Mouse (Mus musculus) regulatory T cell (primary cell): ENCODE data around the gene Krtap11-1.

Source experiments
- in situ Hi-C: fragments of 300-600 bp; cut with MboI, MseI; formaldehyde crosslinking; loops from one replicate; pipeline ENCODE4 v1.15.1; 2025; ENCODE audit warnings: high pct_unique_total_duplicates

The Krtap11-1 gene

DNA sequence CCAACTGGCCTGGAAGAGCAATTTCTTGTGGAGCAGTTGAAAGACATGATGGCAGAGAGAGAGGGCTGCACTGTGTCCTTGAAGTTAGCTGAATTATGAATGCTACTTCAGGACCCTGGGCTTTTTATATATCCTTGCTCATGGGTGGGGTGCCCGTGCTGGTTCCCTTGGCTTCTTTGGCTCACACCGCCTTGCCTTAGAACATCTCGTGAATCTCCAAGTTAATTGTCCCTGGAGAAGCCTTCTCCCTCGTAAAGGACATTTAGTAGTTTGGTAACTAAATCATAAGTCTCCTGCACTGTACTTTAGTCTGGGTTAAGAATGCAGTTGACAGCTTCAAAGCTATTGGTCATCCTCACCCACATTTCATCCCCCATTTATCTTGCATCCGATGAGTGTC, at the start of gene Krtap11-1:
Gene Krtap11-1, minus strand, starts transcription at position 101 of the 400 bp plus-strand sequence.
- in situ Hi-C loops, result no loop called here

GRCm38 (mm10) chr16:89618190-89618589, 47.2 kb upstream of the Krtap11-1 start:
- in situ Hi-C loops, result no loop called here

DNA sequence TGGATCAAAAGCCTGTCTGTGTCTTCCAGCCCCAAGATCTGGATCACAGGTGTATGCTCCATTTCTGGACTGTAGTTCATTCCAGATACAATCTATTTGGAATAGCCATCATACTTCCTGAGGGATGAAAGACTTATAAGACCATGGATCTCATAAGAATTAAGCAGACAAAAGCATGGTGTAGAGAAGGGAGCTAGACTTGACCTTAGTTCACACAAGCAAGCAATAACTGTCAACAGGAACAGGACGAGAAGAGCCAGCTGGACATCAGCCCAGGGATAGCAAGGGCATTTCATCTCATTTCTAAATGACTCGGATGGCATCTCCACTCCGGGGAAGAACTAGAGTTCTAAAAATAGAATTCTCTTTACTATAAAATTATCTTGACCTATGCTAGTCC, 46.3 kb upstream of the Krtap11-1 start:
- in situ Hi-C loops, result no loop called here

DNA sequence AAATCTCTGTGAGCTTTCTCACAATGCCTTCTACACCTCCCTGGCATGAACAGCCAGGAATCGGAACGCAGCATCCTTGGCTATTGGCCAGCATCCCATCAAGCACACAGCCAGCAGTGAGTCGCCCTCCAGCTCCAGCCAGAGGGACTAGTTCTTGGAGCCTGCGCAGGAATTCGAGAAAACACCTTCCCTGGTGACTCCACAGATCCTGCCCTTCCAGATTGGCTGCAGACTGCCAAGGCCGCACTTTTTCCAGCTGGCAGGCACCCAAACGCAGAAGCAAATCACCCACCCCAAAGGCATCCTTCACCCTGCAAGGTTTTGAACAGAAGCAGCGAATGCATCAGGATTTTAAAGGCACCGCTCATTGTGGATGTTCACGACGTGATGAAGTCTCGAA, 42.7 kb upstream of the Krtap11-1 start:
- in situ Hi-C loops, result no loop called here

GRCm38 (mm10) chr16:89608791-89609185, 37.8 kb upstream of the Krtap11-1 start:
- in situ Hi-C loops, result no loop called here

- in situ Hi-C loops, result no loop called here
Measured at GRCm38 (mm10) chr16:89608161-89608790, 37.3 kb upstream of the Krtap11-1 start.

DNA sequence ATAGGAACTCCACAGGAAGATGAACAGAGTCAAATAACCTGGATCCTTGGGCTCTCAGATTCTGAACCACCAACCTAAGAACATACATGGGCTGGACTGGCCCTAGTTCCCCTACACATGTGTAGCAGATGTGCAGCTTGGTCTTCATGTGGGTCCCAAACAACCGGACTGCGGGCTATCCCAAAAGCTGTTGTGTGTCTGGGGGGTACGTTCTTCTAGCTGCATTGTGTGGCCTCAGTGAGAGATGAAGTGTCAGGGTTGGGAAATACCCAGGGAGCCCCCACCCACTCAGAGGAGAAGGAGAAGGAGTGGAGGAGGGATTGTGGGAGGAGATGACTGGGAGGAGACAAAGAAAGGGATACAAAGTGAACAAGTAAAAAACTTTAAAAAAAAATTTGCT, 36.0 kb upstream of the Krtap11-1 start:
- in situ Hi-C loops, result no loop called here

DNA sequence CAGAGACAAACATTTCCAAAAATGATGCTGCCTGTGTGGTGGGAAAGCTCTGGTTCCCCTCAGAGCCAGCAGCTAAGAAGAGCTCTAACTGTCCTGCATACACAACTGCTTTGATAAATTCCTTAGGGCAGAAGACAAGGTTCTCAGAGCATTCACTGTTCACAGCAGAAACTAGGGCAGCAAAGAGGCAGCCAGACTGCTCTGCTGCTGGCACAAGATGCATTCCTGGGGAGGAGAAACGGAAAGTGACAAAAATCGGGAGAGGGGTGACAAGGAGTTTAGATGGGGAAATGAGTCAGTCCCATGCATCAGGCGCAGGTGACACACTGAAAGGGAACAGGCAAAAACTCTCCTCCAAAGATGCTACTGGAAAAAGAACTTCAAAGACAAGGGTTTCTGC, 16.2 kb upstream of the Krtap11-1 start:
- in situ Hi-C loops, result no loop called here

DNA sequence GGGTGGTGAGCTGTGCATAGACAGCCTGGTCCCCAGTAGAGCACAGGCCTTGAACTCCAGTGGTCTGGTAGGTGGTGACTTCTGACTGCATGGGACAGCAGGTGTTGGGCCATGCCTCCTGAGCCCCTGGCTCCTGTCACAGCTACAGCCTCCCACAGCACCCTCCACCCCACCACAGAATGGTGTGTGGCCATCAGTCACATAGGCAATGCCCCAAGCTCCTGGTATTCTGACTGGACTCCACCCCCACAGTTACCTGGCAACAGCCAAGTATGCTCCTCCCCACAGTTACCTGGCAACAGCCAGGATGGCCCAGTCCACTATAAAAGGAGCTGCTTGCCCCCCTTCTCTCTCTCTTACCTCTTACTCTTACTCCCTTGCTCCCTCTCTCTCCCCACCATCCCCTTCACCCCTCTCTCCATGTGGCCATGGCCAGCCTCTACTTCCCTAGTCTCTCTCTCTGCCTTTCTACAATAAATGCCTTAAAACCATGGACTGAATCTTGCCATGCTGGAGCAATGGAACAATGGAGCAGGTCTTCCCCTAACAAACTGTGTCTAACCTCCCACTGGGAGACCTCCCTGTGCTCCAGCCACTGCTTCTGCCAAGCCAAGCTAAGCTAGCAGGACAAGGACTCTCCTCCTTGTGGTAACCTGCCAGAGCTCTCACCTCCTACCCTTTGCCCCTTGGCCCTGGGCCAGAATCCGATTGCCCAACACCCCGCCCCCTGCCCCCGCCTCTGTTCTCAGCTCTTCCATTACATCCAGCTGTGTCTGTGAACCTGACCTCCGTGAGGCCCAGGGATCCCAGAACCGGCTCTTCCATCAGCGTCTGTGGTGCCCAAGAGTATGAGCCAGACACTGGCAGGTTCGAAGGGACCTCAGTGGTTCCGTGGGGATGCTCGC, 14.9 kb upstream of the Krtap11-1 start:
- in situ Hi-C loops, result no loop called here

- in situ Hi-C loops, result no loop called here
Measured at GRCm38 (mm10) chr16:89581658-89582057, 10.7 kb upstream of the Krtap11-1 start.

- in situ Hi-C loops, result no loop called here
Measured at GRCm38 (mm10) chr16:89570516-89570915, 467 bp downstream of the Krtap11-1 start.

- in situ Hi-C loops, result no loop called here
Measured at GRCm38 (mm10) chr16:89569136-89569535, 1.8 kb downstream of the Krtap11-1 start.

DNA sequence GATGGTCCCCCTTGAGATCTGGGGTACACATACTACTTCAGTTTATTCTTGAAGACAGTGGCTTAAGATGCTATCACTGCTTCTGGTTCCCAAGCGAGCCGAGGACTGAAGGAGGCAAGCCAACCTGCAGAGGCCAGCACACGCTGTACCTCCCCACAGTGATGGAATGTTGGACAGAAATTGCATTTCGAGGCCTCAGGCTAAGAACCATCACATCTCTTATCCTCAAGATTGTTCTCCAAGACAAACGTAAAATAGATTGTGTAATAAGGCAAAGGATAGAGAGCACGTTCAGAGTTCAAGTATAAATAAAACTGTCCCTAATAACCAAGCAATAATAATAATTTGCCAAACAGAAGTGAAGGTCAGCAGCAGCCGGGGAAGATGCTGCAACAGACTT, 2.8 kb downstream of the Krtap11-1 start:
- in situ Hi-C loops, result no loop called here

DNA sequence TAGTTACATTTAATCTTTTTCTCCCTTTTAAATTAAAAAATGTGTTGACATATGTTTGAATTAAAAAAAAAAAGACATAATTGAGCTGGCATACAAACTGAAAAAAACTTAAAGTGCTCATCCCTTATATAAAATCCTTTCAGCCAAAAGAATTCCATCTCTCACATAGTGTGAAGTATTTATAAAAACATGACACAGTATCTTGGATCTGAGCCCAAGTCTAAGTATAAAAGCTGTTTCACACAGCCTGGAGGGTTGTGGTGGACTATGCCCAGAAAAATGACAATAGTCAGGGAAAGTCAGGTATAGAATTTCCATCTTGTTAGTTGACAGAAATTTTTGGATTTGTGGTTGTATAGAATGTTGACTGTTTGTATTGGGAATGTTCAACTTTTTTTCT, 20.7 kb downstream of the Krtap11-1 start:
- in situ Hi-C loops, result no loop called here

DNA sequence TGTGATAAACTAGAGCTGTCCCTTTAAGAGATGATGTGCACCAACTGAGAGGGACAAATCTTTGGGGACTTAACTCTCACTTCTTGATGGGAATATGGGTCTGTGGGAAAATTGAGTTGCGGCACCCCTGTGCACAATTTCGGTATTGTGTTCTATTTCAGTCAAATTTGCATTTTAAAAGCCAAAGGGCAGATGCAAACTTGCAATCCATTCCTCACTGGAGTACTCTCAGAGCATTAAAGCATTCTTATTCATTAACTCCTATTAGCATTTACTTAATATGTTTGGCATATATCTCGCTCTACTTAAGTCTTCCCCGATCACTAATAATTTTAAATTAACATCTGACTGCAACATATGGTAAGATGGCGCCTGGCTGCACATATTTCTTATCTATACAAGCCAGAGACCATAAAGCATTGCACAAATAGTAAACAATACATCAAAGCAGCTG, 32.9 kb downstream of the Krtap11-1 start:
- in situ Hi-C loops, result loop anchor here (10.0 kb wide), 1 partner anchor 2003 kb away; no protein-coding TSS in a partner anchor

DNA sequence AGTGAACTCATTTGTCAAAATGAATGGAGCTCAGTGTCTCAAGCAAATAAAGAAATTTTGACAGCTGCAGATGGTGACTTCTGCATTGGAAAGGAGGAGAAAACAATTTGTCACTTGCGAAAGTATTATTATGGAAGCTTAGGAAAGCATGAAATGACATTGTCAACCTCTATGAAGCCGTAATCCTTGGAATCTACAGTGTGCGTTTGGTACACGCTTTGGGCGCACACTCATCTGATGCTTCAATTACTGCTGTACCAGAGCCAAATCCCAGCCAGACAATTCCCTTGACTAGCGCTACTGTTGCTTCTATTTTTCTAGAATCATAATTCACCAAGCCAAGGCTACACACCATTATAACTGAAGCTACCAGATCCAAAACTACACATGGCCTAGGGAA, 33.6 kb downstream of the Krtap11-1 start:
- in situ Hi-C loops, result loop anchor here (10.0 kb wide), 1 partner anchor 2003 kb away; no protein-coding TSS in a partner anchor

DNA sequence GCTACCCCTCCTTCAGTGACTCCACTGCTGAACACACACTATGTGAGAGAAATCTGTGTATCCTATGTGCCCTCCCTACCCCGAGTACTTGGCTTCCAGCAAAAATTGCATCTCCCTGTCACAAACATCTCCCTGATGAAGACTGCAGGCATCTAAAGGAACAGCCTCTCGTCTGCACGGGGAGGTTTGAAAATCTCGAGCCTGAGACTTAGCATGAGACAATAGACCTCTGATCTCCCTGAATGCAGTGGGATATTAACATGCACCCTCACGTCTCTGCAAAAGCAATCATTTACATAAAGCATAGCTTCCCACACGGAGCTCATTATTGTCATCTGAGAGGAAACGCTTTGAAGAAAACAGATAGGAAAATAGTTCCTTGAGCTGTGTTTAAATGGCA, 40.4 kb downstream of the Krtap11-1 start:
- in situ Hi-C loops, result loop anchor here (10.0 kb wide), 1 partner anchor 1996 kb away; no protein-coding TSS in a partner anchor

DNA sequence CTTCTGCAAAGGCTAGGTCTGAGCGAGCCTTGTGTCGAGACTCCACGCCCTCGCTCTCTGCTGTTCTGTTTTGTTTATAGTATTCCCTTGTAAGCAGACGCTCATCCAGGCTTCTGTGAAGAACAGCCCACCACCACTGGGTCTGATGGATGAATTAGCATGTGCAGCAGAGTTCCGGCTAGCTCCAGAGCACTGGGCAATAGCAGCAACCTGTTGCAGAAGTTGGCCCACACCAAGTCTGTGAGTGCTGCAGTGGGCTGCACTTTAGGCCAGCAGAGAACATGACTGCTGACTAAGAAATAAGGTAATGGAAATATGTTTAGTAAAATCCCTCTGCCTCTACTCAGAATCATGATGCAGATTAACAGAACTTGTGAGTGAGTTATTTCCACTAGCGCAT, 41.1 kb downstream of the Krtap11-1 start:
- in situ Hi-C loops, result loop anchor here (10.0 kb wide), 1 partner anchor 1995 kb away; no protein-coding TSS in a partner anchor

GRCm38 (mm10) chr16:89528380-89528779, 42.6 kb downstream of the Krtap11-1 start:
- in situ Hi-C loops, result no loop called here

GRCm38 (mm10) chr16:89520996-89521395, 50.0 kb downstream of the Krtap11-1 start:
- in situ Hi-C loops, result no loop called here

DNA sequence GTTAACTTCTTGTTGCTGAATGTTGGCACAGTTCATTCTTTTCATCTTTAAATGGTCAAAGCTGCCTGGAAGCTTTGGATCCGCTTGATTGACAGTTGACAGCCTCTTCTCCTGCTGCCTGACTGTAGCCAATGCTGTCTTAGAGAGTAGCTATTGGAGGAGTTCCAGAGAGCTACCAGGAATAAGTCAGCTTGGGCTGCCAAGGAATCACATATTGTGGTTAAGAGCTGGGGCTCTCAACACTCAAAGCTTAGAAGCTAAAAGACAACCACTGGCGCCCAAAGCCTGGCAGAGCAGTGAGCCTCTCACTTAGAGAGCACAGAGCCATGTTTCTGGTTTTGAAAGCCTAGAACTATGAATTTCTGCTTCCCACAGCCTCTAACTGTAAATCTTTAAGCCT, 50.4 kb downstream of the Krtap11-1 start:
- in situ Hi-C loops, result no loop called here
